Mouse (Mus musculus) T-helper 17 cell (primary cell): ENCODE measurements around the gene Arhgef26.

Source experiments
- in situ Hi-C, 2 experiments: fragments of 300-600 bp; cut with MboI, MseI; formaldehyde crosslinking; loops; 1 replicate in 1 of 2; 2 replicates in 1 of 2; pipeline ENCODE4 v1.15.1; 2025; ENCODE audit warnings: high pct_unique_total_duplicates in 2 of 2

The Arhgef26 gene

GRCm38 (mm10) chr3:62447151-62447550 lies 109.0 kb downstream of the Arhgef26 start:
- in situ Hi-C loops: loop anchor here in 1 of 2 experiments (25.0 kb wide), 1 partner anchor 1210 kb away; no protein-coding TSS in a partner anchor

DNA sequence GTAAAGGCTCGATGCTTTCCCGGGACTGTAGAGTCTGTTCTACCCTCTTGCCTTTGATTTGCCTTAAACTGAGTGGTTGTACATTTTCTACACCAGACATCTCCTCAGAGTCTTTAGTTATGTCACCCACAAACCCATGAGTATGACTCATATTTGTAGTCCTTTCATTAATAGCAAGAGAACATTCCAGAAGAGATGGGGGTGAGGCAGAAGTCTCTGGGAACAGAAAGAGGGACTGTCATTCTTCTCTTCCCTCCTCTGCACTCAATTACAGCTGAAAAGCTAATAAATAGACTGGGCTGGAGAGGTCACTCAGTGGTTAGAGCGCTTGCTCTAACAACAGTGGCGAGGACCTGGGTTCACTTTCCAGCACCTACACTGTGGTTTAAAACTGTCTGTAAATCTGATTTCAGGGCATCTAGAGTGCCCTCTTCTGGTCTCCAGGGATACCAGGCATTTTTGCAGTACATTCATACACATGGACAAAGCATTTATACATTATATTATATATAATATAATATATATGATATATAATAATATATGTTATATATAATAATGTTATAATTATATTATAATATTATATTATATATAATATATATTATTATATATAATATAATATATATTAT lies 111.8 kb downstream of the Arhgef26 start:
- in situ Hi-C loops: loop anchor here (10.0 to 25.0 kb wide), 2 partner anchors 1205 to 1213 kb away; no protein-coding TSS in a partner anchor

DNA sequence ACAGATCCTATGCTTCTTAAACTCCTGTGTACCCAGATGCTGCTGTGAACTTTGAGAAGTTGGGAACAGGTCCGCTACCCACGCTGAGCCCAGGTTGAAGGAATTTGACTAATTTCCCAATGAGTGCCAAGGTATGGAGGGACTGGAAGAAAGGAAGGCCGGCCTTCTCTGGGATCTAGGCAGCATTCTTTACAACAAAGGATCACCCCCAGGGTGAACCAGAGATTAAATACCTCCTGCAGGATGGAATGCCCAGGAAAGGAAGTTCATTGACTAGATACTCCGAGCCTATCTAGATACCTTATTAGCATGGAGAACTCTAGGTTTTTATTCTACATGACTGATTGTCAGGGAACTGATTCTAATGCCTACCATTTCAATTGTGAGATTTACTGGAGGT lies 114.8 kb downstream of the Arhgef26 start:
- in situ Hi-C loops: loop anchor here in 1 of 2 experiments (10.0 kb wide), 1 partner anchor 1208 kb away; no protein-coding TSS in a partner anchor

- in situ Hi-C loops: loop anchor here in 1 of 2 experiments (10.0 kb wide), 1 partner anchor 1209 kb away; no protein-coding TSS in a partner anchor
Observed at GRCm38 (mm10) chr3:62454096-62454495, 116.0 kb downstream of the Arhgef26 start.

DNA sequence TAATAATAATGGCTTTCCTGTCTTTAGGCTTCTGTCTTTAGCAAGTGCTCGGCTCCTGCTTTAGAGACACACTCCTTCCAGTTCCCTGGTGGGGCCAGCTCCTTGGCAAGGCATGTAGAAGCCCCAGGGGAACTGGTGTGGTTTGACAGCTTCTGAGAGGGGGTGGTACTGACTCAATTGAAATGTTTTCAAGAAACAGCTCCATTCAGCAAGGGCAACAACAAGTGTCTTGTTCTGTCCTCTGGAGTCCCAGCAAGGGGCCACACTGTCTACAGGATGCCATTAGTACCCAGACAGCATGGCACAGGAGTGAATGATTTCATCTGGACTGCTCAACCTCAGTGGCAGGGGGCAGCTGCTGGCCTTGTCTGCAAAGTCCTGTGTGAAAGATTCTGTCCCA lies 117.7 kb downstream of the Arhgef26 start:
- in situ Hi-C loops: loop anchor here (5.0 to 10.0 kb wide), 2 partner anchors 46 to 1211 kb away; no protein-coding TSS in a partner anchor

DNA sequence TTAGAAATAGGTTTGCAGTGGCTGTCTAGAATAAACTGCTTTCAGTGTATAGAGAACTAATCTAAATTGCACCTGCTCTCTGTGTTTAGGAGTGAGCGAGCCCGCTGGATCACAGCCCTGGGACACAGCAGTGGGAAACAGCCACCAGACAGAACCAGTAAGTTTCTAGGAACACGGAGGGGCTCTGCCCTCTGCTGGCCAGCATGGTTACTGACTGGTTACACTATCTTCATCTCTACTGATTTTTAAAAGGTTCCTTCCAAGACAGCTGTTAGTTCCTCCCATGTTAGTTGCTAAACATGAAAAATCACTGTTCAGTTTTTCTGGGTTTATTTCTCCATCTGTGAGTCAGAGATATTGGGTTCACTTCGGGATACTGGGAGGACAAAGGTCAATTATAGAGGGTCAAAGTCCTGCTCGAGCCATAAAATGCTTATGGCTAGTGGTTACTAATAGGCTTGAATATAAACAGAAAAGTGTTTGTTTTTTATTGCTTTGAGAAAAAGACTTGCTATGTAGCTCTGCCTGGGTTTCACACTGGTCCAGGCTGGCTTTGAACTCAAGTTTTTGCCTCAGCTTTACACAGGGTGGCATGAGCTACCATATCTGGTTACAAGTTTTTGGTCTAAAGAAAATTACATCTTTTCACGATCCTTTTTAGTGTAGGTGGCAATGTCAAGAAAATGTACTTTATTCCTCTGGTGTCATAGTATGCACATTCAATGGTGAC lies 120.3 kb downstream of the Arhgef26 start:
- in situ Hi-C loops: loop anchor here (5.0 to 10.0 kb wide), 2 partner anchors 44 to 1214 kb away; no protein-coding TSS in a partner anchor

DNA sequence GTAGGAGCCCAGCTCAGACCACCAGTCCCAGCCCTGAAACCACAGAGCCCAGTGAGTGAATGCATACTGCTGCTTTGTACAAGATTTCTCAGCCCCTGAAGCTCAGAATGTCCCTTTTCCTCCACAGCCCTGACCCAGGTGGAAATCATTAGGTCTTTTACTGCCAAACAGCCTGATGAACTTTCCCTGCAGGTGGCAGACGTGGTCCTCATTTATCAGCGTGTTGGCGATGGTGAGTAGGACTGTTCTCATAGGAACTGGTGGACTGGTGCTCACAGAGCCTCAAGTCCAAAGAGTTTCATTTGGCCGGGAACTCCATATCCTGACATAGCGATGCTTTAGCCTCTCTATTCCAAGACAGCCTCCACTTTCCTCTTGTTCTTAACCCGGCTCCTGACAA lies 121.3 kb downstream of the Arhgef26 start:
- in situ Hi-C loops: loop anchor here (5.0 to 10.0 kb wide), 2 partner anchors 43 to 1215 kb away; no protein-coding TSS in a partner anchor

GRCm38 (mm10) chr3:62464276-62464675 lies 126.1 kb downstream of the Arhgef26 start:
- in situ Hi-C loops: loop anchor here in 1 of 2 experiments (10.0 kb wide), 1 partner anchor 1521 kb away; no protein-coding TSS in a partner anchor

- in situ Hi-C loops: no loop called here
Observed at GRCm38 (mm10) chr3:62470179-62470578, 132.0 kb downstream of the Arhgef26 start.

DNA sequence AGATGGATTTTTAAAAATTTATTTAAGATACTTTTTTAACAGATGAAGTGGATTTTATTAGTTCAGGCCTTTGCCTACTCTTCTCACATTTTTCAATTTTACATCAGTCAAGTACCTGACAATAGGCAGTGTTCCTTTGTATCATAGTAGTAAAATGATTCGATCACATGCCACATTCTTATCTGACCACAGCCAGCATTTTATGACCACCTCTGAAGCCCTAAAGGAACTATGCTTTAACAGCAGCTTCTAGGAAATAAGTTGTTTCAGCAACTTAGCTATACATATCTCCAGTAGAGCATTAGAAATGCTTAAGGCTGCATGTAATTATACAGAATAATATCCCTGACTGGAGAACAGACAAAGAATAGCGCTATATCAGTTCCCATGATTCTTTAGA lies 146.2 kb downstream of the Arhgef26 start:
- in situ Hi-C loops: no loop called here

GRCm38 (mm10) chr3:62492568-62492967 lies 154.4 kb downstream of the Arhgef26 start:
- in situ Hi-C loops: loop anchor here (5.0 to 10.0 kb wide), 2 partner anchors 1490 to 1502 kb away; no protein-coding TSS in a partner anchor

- in situ Hi-C loops: loop anchor here in 1 of 2 experiments (10.0 kb wide), 1 partner anchor 1495 kb away; no protein-coding TSS in a partner anchor
Observed at GRCm38 (mm10) chr3:62499327-62499726, 161.2 kb downstream of the Arhgef26 start.

DNA sequence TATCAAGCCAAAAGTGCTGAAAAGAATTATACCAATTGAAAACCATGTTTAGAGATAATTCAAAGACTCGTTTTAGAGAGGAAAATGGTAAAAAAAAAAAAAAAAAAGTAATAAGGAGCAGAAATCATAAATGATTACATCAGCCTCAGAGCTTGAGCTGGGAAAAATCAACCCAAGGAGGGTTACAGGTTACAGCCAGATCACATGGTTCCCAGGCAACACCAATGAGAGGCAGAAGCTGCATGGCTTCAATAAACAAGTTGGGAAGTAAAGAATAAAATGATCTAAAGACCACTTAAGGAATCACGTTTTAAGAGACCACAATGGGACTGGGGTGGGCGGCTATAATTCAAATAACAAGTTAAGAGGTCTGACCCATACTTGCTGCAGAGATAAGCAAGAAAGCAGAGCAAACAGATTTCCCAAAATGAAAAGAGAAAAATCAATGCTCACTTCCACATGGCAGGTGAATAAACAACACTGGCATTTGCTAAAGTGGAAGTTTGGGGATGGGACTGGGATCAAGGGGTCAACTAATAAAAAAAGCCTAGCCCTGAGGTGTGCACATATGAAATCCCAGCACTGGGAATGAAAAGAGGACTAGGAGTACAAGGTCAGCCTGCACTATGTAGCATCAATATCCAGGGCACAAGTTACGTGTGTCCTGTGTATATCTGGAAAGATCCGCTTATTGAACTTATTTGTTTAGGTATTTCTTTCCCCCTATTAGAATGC lies 167.2 kb downstream of the Arhgef26 start:
- in situ Hi-C loops: no loop called here

DNA sequence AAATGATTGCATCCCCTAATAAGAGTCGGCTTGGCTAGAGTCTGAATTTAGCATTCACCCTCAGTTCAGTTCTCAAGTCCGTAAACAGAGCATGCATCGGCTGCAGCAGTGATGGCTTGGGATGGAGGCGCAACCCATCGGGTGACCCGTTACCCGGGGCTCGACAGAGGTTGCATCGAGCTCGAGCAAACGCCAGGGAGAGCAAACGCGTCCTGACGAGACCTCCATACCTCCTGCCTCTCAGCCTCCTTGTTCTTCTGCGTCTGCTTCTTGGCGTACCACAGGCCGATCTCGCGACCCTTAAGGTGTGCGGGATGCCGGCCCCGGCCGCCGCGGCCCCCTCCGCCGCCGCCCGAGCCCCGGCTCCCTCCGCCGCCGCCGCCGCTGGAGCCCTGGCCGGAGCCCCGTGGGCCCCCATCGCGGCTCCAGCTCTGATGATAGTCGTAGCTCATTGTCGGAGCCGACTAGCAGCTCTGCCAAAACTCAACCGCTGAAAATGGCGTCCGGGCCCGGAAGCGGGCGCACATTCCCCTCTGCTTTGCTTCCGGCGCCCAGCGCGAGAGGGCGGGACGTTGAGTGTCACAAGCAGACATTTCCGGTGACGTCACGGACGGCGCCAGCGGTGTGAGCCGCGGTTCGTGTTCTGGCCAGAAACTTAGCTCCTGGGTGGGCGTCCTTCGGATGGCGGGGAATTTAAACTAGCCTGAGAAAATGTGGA lies 168.5 kb downstream of the Arhgef26 start, which contains the start of gene Dhx36:
Gene Dhx36, minus strand, starts transcription at position 517 of the 718 bp plus-strand sequence.
- in situ Hi-C loops: no loop called here

DNA sequence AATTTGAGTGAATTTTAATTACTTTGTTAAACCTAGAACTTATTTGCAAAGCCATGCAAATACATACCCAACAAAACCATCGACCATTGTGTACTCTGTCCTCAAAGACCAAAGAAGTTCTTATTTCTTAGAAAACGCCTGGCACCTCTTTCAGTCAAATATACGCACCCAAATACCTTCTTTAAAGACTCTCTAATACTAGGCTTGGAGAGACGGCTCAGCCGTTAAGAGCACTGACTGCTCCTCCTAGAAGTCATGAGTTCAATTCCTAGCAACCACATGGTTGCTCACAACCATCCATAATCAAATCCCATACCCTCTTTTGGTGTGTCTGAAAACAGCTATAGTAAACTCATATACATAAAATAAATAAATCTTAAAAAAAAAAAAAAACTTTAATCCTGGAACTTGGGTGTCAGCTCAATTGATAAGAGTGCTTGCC lies 169.1 kb downstream of the Arhgef26 start:
- in situ Hi-C loops: no loop called here
